Mouse (Mus musculus): ENCODE data around the gene Bmp2.

The Bmp2 gene

GRCm38 (mm10) chr2:133552031-133552841, at the start of gene Bmp2:
Bmp2 (plus strand) TSS chr2:133552159.
- peak; percentile 2 to 6 for DNase-seq

GRCm38 (mm10) chr2:133505678-133506077, 46.3 kb upstream of the Bmp2 start:
- no peak for DNase-seq

GRCm38 (mm10) chr2:133507045-133507444, 44.9 kb upstream of the Bmp2 start:
- DNase-seq, result no peak

- DNase-seq, result no peak
Observed at GRCm38 (mm10) chr2:133509141-133509540, 42.8 kb upstream of the Bmp2 start.

- DNase-seq, result no peak
Observed at GRCm38 (mm10) chr2:133511011-133511779, 40.8 kb upstream of the Bmp2 start.

- no peak for DNase-seq
Observed at GRCm38 (mm10) chr2:133516331-133517046, 35.5 kb upstream of the Bmp2 start.

- no peak for DNase-seq
Observed at GRCm38 (mm10) chr2:133517867-133518266, 34.1 kb upstream of the Bmp2 start.

GRCm38 (mm10) chr2:133521193-133521592, 30.8 kb upstream of the Bmp2 start:
- DNase-seq, result no peak

GRCm38 (mm10) chr2:133522121-133522520, 29.8 kb upstream of the Bmp2 start:
- DNase-seq, result no peak

- no peak for DNase-seq
Observed at GRCm38 (mm10) chr2:133525621-133526181, 26.3 kb upstream of the Bmp2 start.

GRCm38 (mm10) chr2:133529396-133529795, 22.6 kb upstream of the Bmp2 start:
- peak; percentile 40 to 61 for DNase-seq

- DNase-seq, result no peak
Observed at GRCm38 (mm10) chr2:133533073-133533472, 18.9 kb upstream of the Bmp2 start.

GRCm38 (mm10) chr2:133535481-133535880, 16.5 kb upstream of the Bmp2 start:
- DNase-seq, result no peak

- DNase-seq, result no peak
Observed at GRCm38 (mm10) chr2:133536812-133537211, 15.1 kb upstream of the Bmp2 start.

GRCm38 (mm10) chr2:133540702-133541101, 11.3 kb upstream of the Bmp2 start:
- no peak for DNase-seq

GRCm38 (mm10) chr2:133550238-133550682, 1.7 kb upstream of the Bmp2 start:
- DNase-seq, result peak; percentile 41 to 61

- DNase-seq, result peak in 1 of 2 experiments; percentile 2
Observed at GRCm38 (mm10) chr2:133552842-133553465, 995 bp downstream of the Bmp2 start.

GRCm38 (mm10) chr2:133553911-133554285, 1.9 kb downstream of the Bmp2 start:
- DNase-seq, result no peak

GRCm38 (mm10) chr2:133554286-133555021, 2.5 kb downstream of the Bmp2 start:
- peak in 1 of 2 experiments; percentile 2 for DNase-seq

- DNase-seq, result no peak
Observed at GRCm38 (mm10) chr2:133564248-133564886, 12.4 kb downstream of the Bmp2 start.

GRCm38 (mm10) chr2:133565424-133565823, 13.5 kb downstream of the Bmp2 start:
- no peak for DNase-seq
